Mouse (Mus musculus): ENCODE measurements around the gene Prr13. TPM values are rescaled to one million over a fixed set of nuclear protein-coding genes. Genes with fewer than 3 reads are reported as not detected.

The Prr13 gene
- polyA plus RNA-seq (2021; fragmentation: Nextera tagmentation) = 88.3 and 96.2 TPM in 2 replicates
- long read RNA-seq, experiment 1, transcript Prr13-204 (4 exons, 1,055 nt) = major isoform, 69 of 119 reads
- long read RNA-seq, experiment 1, transcript Prr13-201 (5 exons, 1,224 nt) = minor isoform, 41 of 119 reads
- long read RNA-seq, experiment 1, partial matches to known transcripts = 3 of 119 reads
- long read RNA-seq, experiment 1, other reads (novel, unspliced or antisense) = 2 of 119 reads
- long read RNA-seq, experiment 2, transcript Prr13-205 (4 exons, 1,353 nt) = minor isoform, 5 of 62 reads
- long read RNA-seq, experiment 2, transcript Prr13-204 (4 exons, 1,055 nt) = minor isoform, 24 of 62 reads
- long read RNA-seq, experiment 2, transcript Prr13-201 (5 exons, 1,224 nt) = major isoform, 29 of 62 reads
- long read RNA-seq, experiment 2, partial matches to known transcripts = 0 of 62 reads
- long read RNA-seq, experiment 2, other reads (novel, unspliced or antisense) = 0 of 62 reads

GRCm38 (mm10) chr15:102458904-102459317, at the start of gene Prr13:
Gene Prr13, plus strand, starts transcription at chr15:102459028.

DNA sequence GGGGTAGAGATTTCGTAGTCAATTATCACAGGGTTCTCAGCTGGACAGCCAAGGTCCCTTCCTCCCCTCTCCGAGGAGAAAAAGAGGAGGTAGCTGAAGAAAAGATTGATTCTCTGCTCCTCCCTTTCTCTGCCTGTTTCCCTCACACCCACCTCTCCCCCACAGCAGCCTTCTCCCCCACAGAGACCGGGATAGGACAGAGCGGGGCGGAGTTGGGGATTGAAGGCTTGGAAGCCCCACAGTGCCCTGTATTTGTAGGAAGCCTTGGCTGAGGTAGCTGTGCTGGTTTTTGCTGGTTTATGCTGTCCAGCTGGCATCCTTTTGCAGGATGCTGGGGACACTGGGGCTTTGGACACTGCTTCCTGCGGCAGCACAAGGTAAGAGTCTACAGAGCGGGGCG, 13.7 kb upstream of the Prr13 start, which contains the start of gene Amhr2:
TSS of gene Amhr2 (plus strand) at position 222 of the 400 bp plus-strand sequence.

GRCm38 (mm10) chr15:102470183-102470604, 11.4 kb downstream of the Prr13 start, which contains the start of gene Pcbp2:
Gene Pcbp2, plus strand, starts transcription at chr15:102470539.

DNA sequence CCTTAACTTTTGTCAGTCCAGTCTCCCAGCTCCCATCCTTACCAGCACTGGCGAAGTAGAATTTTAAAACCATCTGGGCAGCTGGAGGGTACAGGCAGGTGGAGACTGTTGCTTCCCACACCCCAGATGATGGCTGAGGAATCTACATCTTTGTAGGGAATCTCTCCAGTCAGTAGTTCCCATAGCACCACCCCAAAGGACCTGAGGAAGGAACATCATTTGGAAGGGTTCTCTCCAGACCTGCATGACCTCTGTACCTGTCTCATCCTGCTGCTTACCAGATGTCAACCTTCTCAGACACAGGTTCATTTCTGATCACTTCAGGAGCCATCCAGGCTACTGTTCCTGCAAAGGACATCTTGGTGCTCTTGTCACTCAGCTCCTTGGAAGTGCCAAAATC, 44.6 kb downstream of the Prr13 start, which contains the start of gene Gm10337:
TSS of gene Gm10337 (plus strand) at position 276 of the 400 bp plus-strand sequence.

Other genes with a start within 250 kb of the Prr13 start
- 0.64 and 1.4 TPM in 2 replicates for gene Itgb7, start 227.1 kb upstream of the Prr13 start, polyA plus RNA-seq (2021; fragmentation: Nextera tagmentation)
- 1.7 and 2.0 TPM in 2 replicates for gene Rarg, start 201.5 kb upstream of the Prr13 start, polyA plus RNA-seq (2021; fragmentation: Nextera tagmentation)
- not detected in 2 replicates for gene Gm9918, start 188.5 kb upstream of the Prr13 start, polyA plus RNA-seq (2021; fragmentation: Nextera tagmentation)
- gene Mfsd5, start 179.6 kb upstream of the Prr13 start, polyA plus RNA-seq (2021; fragmentation: Nextera tagmentation) = 36.2 and 40.4 TPM in 2 replicates
- gene Espl1, start 162.8 kb upstream of the Prr13 start, polyA plus RNA-seq (2021; fragmentation: Nextera tagmentation) = 0.43 and 1.2 TPM in 2 replicates
- 1,324 and 1,439 TPM in 2 replicates for gene Pfdn5, start 132.9 kb upstream of the Prr13 start, polyA plus RNA-seq (2021; fragmentation: Nextera tagmentation)
- gene Myg1, start 127.3 kb upstream of the Prr13 start, polyA plus RNA-seq (2021; fragmentation: Nextera tagmentation) = 66.8 and 72.5 TPM in 2 replicates
- 17.5 and 18.6 TPM in 2 replicates for gene Aaas, start 108.3 kb upstream of the Prr13 start, polyA plus RNA-seq (2021; fragmentation: Nextera tagmentation)
- 0.64 and 0.93 TPM in 2 replicates for gene Sp7, start 91.8 kb upstream of the Prr13 start, polyA plus RNA-seq (2021; fragmentation: Nextera tagmentation)
- 0.82 and 0.83 TPM in 2 replicates for gene Sp1, start 52.9 kb upstream of the Prr13 start, polyA plus RNA-seq (2021; fragmentation: Nextera tagmentation)
- 0.65 and 0.93 TPM in 2 replicates for gene Amhr2, start 13.7 kb upstream of the Prr13 start, polyA plus RNA-seq (2021; fragmentation: Nextera tagmentation)
- gene Pcbp2, start 11.5 kb downstream of the Prr13 start, polyA plus RNA-seq (2021; fragmentation: Nextera tagmentation) = 97.3 and 100 TPM in 2 replicates
- not detected in 2 replicates for gene Gm10337, start 44.7 kb downstream of the Prr13 start, polyA plus RNA-seq (2021; fragmentation: Nextera tagmentation)
- gene Map3k12, start 58.0 kb downstream of the Prr13 start, polyA plus RNA-seq (2021; fragmentation: Nextera tagmentation) = 28.2 and 31.6 TPM in 2 replicates
- 13.2 and 15.6 TPM in 2 replicates for gene Tarbp2, start 59.2 kb downstream of the Prr13 start, polyA plus RNA-seq (2021; fragmentation: Nextera tagmentation)
- not detected in 2 replicates for gene Npff, start 65.9 kb downstream of the Prr13 start, polyA plus RNA-seq (2021; fragmentation: Nextera tagmentation)
- 0.49 and 0.65 TPM in 2 replicates for gene Gm28047, start 166.0 kb downstream of the Prr13 start, polyA plus RNA-seq (2021; fragmentation: Nextera tagmentation)
- 19.9 and 23.1 TPM in 2 replicates for gene Atf7, start 166.4 kb downstream of the Prr13 start, polyA plus RNA-seq (2021; fragmentation: Nextera tagmentation)
- 338 and 403 TPM in 2 replicates for gene Atp5g2, start 213.3 kb downstream of the Prr13 start, polyA plus RNA-seq (2021; fragmentation: Nextera tagmentation)